ENCODE assay signal across 8 mouse cellular contexts in genomic region chr2:90848331-90848730, GRCm38 (mm10). TPM values are rescaled to one million over a fixed set of nuclear protein-coding genes. Genes with fewer than 3 reads are reported as not detected.
DNase-seq lines count a peak whose midpoint lies in the region; ATAC-seq and TF ChIP-seq lines count a peak whose summit lies in the region.

No protein-coding gene starts in this region.

- H3K4me2 ChIP-seq in hindbrain, embryonic 11.5 days (replicated peaks; ENCODE audit: low read depth, low read length), result peak overlapping the region; percentile 58

- DNase-seq in cerebellum, adult 2 months, result no peak
- no peak for DNase-seq in cerebellum, postnatal 36 days
- DNase-seq in NIH3T3 (ENCODE audit: low read depth), result peak; percentile 79
- no peak for DNase-seq in hindbrain, embryonic 11.5 days (ENCODE audit: low spot score)
- DNase-seq in lung, postnatal 25 days (ENCODE audit: low spot score), result peak; percentile 34
- no peak for DNase-seq in testis, postnatal 10 days (ENCODE audit: low spot score)
- DNase-seq in layer of hippocampus, postnatal 25 days (ENCODE audit: extremely low spot score in 1 of 2, low spot score in 1 of 2), result no peak
- no peak for DNase-seq in adrenal gland, adult 8-10 months

- TF ChIP-seq CTCF in cerebellum, adult 2 months (IDR thresholded peaks at IDR 0.05; ENCODE audit: borderline replicate concordance, insufficient read depth, low read depth, low read length), result no peak

- no peak overlapping the region; the same call in 1 of the 2 replicates for H3K9ac ChIP-seq in hindbrain, embryonic 11.5 days (ENCODE audit: low read depth, low read length)

- peaks cover 16% of the 10 kb centered on the region for H3K4me1 ChIP-seq in cerebellum, adult 2 months (ENCODE audit: control insufficient read depth, insufficient read depth, low read length)
- H3K4me1 ChIP-seq in hindbrain, embryonic 11.5 days (replicated peaks; ENCODE audit: control insufficient read depth, insufficient read depth, low read length), result no peaks in the 10 kb centered on the region; the same call in 1 of the 2 replicates

- peak overlapping the region; percentile 79 for H3K4me3 ChIP-seq in cerebellum, adult 2 months (replicated peaks; ENCODE audit: insufficient read depth, low read depth, low read length)
- peak overlapping the region; percentile 72 for H3K4me3 ChIP-seq in hindbrain, embryonic 11.5 days (ENCODE audit: low read depth, low read length)

- no peak for TF ChIP-seq POLR2A in cerebellum, adult 2 months (IDR thresholded peaks at IDR 0.05; ENCODE audit: borderline replicate concordance, insufficient read depth, low read length)

- no peak for ATAC-seq in hindbrain, embryonic 11.5 days (ENCODE audit: low FRiP score)

- peak overlapping the region; percentile 94; the same call in 1 of the 2 replicates for H3K27ac ChIP-seq in cerebellum, adult 2 months (ENCODE audit: insufficient read depth, low read length)
- H3K27ac ChIP-seq in hindbrain, embryonic 11.5 days (ENCODE audit: low read depth, low read length), result no peak overlapping the region

- H3K36me3 ChIP-seq in hindbrain, embryonic 11.5 days (ENCODE audit: control insufficient read depth, insufficient read depth, low read length), result peaks cover 10% of the 10 kb centered on the region

- H3K9me3 ChIP-seq in hindbrain, embryonic 11.5 days (ENCODE audit: control insufficient read depth, low read length), result no peaks in the 10 kb centered on the region

- WGBS in cerebellum, adult 2 months, result 37% methylated on average over 5 of the region's 5 CpGs
- 95% methylated on average over 5 of the region's 5 CpGs for whole genome bisulfite sequencing in hindbrain, embryonic 11.5 days

- H3K27me3 ChIP-seq in cerebellum, adult 2 months (ENCODE audit: control insufficient read depth, insufficient read depth, low read length), result no peaks in the 10 kb centered on the region
- H3K27me3 ChIP-seq in hindbrain, embryonic 11.5 days (ENCODE audit: control insufficient read depth, insufficient read depth, low read length), result no peaks in the 10 kb centered on the region

RNA-seq across cellular contexts. Expression of gene Mtch2, which starts 1.4 kb away (rescaled TPM):
- polyA plus RNA-seq in cerebellum, adult 2 months (2012; rRNA removed), result 245 and 249 TPM in 2 replicates
- polyA plus RNA-seq in hindbrain, embryonic 11.5 days (2014; fragmentation: Nextera tagmentation; extraction: Ambion mirVana), result 284 TPM in 2 replicates
- total RNA-seq in layer of hippocampus, postnatal 25 days (2021), result 100 to 1,000 TPM; 116 to 124 TPM
- 100 to 1,000 TPM; 136 to 235 (median 166) TPM for total RNA-seq in adrenal gland, adult 8-10 months (2022)

RNA-seq across cellular contexts. Expression of gene C1qtnf4, which starts 37.3 kb away (rescaled TPM):
- 234 and 254 TPM in 2 replicates for polyA plus RNA-seq in cerebellum, adult 2 months (2012; rRNA removed)
- 15.1 and 21.2 TPM in 2 replicates for polyA plus RNA-seq in hindbrain, embryonic 11.5 days (2014; fragmentation: Nextera tagmentation; extraction: Ambion mirVana)
- total RNA-seq in layer of hippocampus, postnatal 25 days (2021), result 100 to 1,000 TPM; 209 to 222 TPM
- total RNA-seq in adrenal gland, adult 8-10 months (2022), result 1 to 10 TPM; 1.6 to 3.5 (median 2.8) TPM

RNA-seq across cellular contexts. Expression of gene Kbtbd4, which starts 56.2 kb away (rescaled TPM):
- polyA plus RNA-seq in cerebellum, adult 2 months (2012; rRNA removed), result 33.1 and 33.7 TPM in 2 replicates
- polyA plus RNA-seq in hindbrain, embryonic 11.5 days (2014; fragmentation: Nextera tagmentation; extraction: Ambion mirVana), result 46.0 and 49.3 TPM in 2 replicates
- 10 to 100 TPM; 32.5 to 43.0 TPM for total RNA-seq in layer of hippocampus, postnatal 25 days (2021)
- total RNA-seq in adrenal gland, adult 8-10 months (2022), result 10 to 100 TPM; 41.4 to 48.0 (median 45.2) TPM

RNA-seq across cellular contexts. Expression of gene Ndufs3, which starts 56.3 kb away (rescaled TPM):
- 278 and 280 TPM in 2 replicates for polyA plus RNA-seq in cerebellum, adult 2 months (2012; rRNA removed)
- polyA plus RNA-seq in hindbrain, embryonic 11.5 days (2014; fragmentation: Nextera tagmentation; extraction: Ambion mirVana), result 215 and 217 TPM in 2 replicates
- total RNA-seq in layer of hippocampus, postnatal 25 days (2021), result 100 to 1,000 TPM; 219 to 254 TPM
- total RNA-seq in adrenal gland, adult 8-10 months (2022), result 100 to 1,000 TPM; 308 to 467 (median 370) TPM

Comparison
In these comparisons a context has a peak if more than half of its experiments do, and no peak if none do; other contexts are left out.
1. DNase-seq: peak in NIH3T3 (single experiment) and lung, postnatal 25 days (single experiment); none in cerebellum, adult 2 months (0 of 2), cerebellum, postnatal 36 days (0 of 2), hindbrain, embryonic 11.5 days (single experiment), testis, postnatal 10 days (single experiment), layer of hippocampus, postnatal 25 days (0 of 2) and adrenal gland, adult 8-10 months (single experiment).
2. RNA of gene C1qtnf4, which starts 37.3 kb away (total RNA-seq): 209 to 222 TPM in layer of hippocampus, postnatal 25 days; 1.6 to 3.5 TPM in adrenal gland, adult 8-10 months; every median in the first group is over 10 times any median in the second.